Mouse (Mus musculus): ENCODE results near the gene Baiap2l1. TPM values are rescaled to one million over a fixed set of nuclear protein-coding genes. Genes with fewer than 3 reads are reported as not detected.

Baiap2l1 gene
- 12.7 and 13.6 TPM in 2 replicates for polyA plus RNA-seq (2015; fragmentation: Nextera tagmentation; extraction: Ambion mirVana)

DNA sequence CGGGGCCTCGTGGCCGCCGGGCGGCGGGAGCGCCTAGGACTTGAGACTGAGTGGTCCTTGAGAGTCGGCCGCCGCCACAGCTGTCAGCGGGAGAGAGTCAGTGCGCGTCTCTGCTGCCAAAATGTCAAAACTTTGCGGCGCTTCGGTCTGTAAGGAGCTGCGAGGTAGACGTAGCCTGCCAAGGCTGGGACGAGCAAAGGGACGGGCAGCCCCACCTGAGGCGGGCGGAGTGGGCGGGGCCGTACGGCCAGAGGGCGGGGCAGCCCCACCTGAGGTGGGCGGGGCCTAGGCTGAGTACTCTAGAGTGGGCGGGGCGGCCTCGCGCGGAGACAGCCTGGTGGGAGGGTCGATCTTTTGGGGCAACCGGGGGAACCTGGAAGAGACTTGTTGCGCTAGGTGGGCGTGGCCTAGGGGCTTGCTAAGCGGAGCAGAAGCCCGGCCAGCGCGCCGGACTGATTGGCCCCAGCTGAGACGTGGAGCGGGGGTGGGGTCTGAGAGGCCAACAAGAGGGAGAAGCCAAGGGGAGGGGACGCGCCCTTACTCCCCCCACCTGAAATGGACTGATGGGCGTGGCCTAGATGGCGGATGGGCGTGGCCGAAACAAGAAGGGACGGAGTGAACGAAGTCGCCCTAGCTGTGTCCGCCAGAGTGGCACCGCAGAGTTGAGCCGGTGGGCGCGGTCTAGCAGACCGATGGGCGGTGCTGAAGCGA, at the start of gene Baiap2l1:
Gene Baiap2l1, minus strand, starts transcription at position 232 of the 711 bp plus-strand sequence.
- WGBS = under 1% methylated on average over 59 of the region's 60 CpGs
- Histone ChIP-seq H3K9me3 (no peaks in the 10 kb centered on the region), H3K36me3 (no peaks in the 10 kb centered on the region), H3K27ac (peak within 1 kb of the TSS; percentile 82), H3K27me3 (no peaks in the 10 kb centered on the region), H3K9ac (peak within 1 kb of the TSS; percentile 45), H3K4me2 (peak within 1 kb of the TSS; percentile 93), H3K4me3 (peak within 1 kb of the TSS; percentile 67), H3K4me1 (peaks cover 13% of the 10 kb centered on the region)
- peak; percentile 94 for ATAC-seq (ENCODE audit: insufficient number of reproducible peaks, low FRiP score, low TSS enrichment, low read depth)

DNA sequence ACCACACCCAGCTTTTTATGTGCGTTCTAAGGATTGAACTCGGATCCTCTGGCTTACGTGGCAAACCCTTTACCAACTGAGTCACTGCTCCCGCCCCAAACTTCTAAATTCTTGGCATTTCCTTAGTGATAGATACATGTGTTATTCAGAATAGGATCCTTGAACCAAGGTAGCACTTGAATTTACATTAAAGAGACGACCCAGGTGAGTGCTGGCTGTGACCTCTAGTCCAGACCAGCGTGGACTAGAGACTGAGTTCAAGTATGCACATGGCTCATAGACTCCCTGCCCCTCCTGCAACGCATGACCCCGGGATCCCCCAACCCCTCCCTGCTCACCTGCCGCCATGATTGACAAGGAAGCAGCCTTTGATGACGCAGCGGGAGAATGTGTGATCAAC, 48.3 kb upstream of the Baiap2l1 start:
- H3K36me3 ChIP-seq = no peaks in the 10 kb centered on the region
- H3K4me2 ChIP-seq = no peak overlapping the region
- no peaks in the 10 kb centered on the region for H3K9me3 ChIP-seq
- no peak overlapping the region for H3K4me3 ChIP-seq
- no peak overlapping the region for H3K9ac ChIP-seq
- no peak overlapping the region for H3K27ac ChIP-seq
- ATAC-seq (ENCODE audit: insufficient number of reproducible peaks, low FRiP score, low TSS enrichment, low read depth) = no peak
- WGBS = 86% methylated on average over 11 of the region's 11 CpGs
- H3K27me3 ChIP-seq = no peaks in the 10 kb centered on the region
- no peaks in the 10 kb centered on the region; the same call in 1 of the 2 replicates for H3K4me1 ChIP-seq

DNA sequence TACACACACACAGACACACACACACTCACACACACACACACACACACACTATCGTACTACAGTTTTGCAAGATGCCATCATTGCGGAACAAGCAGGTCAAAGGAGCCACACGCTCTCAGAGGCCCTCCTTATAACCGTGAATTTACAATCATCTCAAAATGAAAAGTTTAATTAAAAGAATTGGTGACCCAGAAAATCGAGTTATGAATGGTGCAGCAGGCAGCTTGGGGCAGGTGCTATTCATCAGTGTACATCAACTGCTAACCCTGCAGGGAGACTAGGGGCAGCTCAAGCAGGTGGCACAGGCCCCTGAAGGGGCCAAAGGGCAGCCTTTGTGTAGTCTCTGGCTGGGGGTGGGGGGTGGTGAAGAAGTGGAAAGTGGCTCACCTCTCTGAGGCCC, 42.9 kb upstream of the Baiap2l1 start:
- ATAC-seq (ENCODE audit: insufficient number of reproducible peaks, low FRiP score, low TSS enrichment, low read depth) = no peak
- Histone ChIP-seq H3K4me2 (no peak overlapping the region), H3K36me3 (no peaks in the 10 kb centered on the region), H3K27me3 (no peaks in the 10 kb centered on the region), H3K4me1 (peaks cover 6% of the 10 kb centered on the region), H3K4me3 (no peak overlapping the region), H3K27ac (no peak overlapping the region), H3K9me3 (no peaks in the 10 kb centered on the region), H3K9ac (no peak overlapping the region)
- WGBS = 64% methylated on average over 5 of the region's 5 CpGs

DNA sequence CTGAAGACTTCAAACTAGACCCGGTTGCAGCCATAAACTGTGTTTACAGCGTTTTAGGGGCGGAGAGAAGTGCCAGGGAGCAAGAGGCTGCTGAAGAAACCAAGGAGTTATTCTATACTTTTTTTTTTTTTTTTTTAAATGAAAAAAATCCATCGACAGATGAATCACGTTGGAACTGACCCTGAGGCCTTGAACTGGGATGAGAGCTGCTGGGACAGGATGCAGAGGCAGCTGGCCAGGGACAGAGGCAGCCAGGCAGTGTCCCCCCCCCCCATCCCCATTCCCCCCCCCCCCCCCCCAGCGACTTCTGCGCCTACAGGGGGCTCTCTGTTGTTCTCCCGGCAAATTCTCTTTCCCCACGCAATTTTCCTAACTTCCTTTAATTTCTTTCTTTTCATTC, 39.7 kb upstream of the Baiap2l1 start:
- Histone ChIP-seq H3K4me3 (no peak overlapping the region), H3K4me2 (no peak overlapping the region), H3K27ac (no peak overlapping the region), H3K36me3 (no peaks in the 10 kb centered on the region), H3K9ac (no peak overlapping the region), H3K4me1 (peaks cover 6% of the 10 kb centered on the region), H3K9me3 (no peaks in the 10 kb centered on the region), H3K27me3 (no peaks in the 10 kb centered on the region)
- no peak for ATAC-seq (ENCODE audit: insufficient number of reproducible peaks, low FRiP score, low TSS enrichment, low read depth)
- WGBS = 3% methylated on average over 5 of the region's 9 CpGs

DNA sequence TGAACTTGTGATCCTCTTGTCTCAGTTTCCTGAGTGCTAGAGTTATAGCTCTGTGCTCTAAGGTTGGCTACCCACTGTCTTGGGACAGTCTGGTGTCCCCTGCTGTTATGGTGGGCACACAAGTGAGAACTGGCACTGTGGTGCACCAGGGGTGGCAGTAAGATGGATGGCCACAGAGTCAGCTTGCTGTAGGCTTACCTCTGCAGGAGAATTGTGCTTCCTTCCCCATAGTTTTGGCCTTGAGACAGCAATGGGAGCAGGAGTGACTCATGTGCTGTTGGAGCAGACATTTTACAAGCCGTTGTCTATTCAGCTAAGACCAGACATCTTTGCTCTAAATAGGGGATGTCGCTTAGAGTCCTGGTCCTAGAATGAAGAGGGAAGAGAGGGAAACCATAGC, 36.2 kb upstream of the Baiap2l1 start:
- H3K36me3 ChIP-seq = no peaks in the 10 kb centered on the region
- H3K9me3 ChIP-seq = no peaks in the 10 kb centered on the region
- H3K27ac ChIP-seq = no peak overlapping the region
- no peak for ATAC-seq (ENCODE audit: insufficient number of reproducible peaks, low FRiP score, low TSS enrichment, low read depth)
- H3K9ac ChIP-seq = no peak overlapping the region
- H3K4me1 ChIP-seq = peaks cover 6% of the 10 kb centered on the region
- 87% methylated on average over 2 of the region's 2 CpGs for WGBS
- H3K4me2 ChIP-seq = no peak overlapping the region
- no peak overlapping the region for H3K4me3 ChIP-seq
- H3K27me3 ChIP-seq = no peaks in the 10 kb centered on the region

DNA sequence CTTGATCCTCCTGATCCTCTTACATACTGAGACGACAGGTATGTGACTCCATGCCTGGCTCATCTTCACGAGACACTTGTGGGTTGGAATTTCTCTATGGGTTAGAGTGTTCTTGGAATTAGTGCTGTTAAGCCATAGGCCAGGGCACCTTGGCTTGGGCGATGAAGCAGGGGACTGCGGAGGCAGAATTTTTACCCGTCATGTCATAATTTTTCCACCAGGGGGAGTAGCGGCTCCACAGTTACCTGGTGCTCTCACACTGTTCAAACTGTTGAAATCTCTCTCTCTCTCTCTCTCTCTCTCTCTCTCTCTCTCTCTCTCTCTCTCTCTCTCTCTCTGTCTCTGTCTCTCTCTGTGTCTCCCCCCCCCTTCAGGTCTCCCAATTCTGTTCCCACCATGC, 29.9 kb upstream of the Baiap2l1 start:
- no peak overlapping the region for H3K27ac ChIP-seq
- H3K9ac ChIP-seq = no peak overlapping the region
- no peak overlapping the region for H3K4me2 ChIP-seq
- no peaks in the 10 kb centered on the region for H3K4me1 ChIP-seq
- ATAC-seq (ENCODE audit: insufficient number of reproducible peaks, low FRiP score, low TSS enrichment, low read depth) = no peak
- H3K4me3 ChIP-seq = no peak overlapping the region
- no peaks in the 10 kb centered on the region for H3K36me3 ChIP-seq
- WGBS = 12% methylated on average over 6 of the region's 6 CpGs
- H3K9me3 ChIP-seq = no peaks in the 10 kb centered on the region
- no peaks in the 10 kb centered on the region for H3K27me3 ChIP-seq

DNA sequence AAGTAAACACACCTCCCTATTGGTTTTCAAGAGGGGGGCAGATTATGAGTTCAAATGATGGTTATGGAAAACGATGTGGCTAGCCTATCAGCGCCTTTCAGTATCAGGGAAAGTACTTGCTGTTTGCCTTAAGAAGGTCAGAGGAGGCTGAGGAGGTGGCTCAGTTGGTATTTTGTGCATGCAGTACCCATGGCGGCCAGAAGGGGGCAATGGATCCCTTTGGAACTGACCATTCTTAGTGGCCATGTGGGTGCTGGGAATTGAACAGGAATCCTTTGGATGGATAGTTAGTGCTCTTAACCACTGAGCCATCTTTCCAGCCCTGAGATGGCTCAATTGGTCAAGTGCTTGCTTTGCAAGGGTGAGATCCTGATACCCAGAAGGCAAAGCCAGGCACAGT, 26.0 kb upstream of the Baiap2l1 start:
- no peak for ATAC-seq (ENCODE audit: insufficient number of reproducible peaks, low FRiP score, low TSS enrichment, low read depth)
- H3K27me3 ChIP-seq = no peaks in the 10 kb centered on the region
- no peaks in the 10 kb centered on the region for H3K36me3 ChIP-seq
- H3K4me2 ChIP-seq = no peak overlapping the region
- no peak overlapping the region for H3K27ac ChIP-seq
- no peak overlapping the region for H3K9ac ChIP-seq
- 71% methylated on average over 3 of the region's 3 CpGs for WGBS
- no peak overlapping the region for H3K4me3 ChIP-seq
- H3K4me1 ChIP-seq = no peaks in the 10 kb centered on the region
- H3K9me3 ChIP-seq = no peaks in the 10 kb centered on the region

DNA sequence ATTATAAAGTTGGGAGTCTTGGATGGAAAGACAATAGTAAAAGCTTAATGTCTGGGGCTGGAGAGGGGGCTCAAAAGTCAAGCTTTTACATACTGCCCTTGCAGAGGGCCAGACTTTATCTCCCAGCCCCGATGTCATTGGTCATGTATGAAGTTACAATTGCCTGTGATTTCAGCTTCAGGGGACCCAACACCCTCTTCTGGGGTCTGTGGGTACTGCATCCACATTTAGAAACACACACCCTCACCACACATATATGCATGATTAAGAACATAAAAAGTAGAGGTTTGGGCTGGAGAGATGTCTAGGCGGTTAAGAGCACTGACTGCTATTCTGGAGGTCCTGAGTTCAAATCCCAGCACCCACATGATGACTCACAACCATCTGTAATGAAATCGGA, 23.9 kb upstream of the Baiap2l1 start:
- Histone ChIP-seq H3K4me3 (no peak overlapping the region), H3K27me3 (no peaks in the 10 kb centered on the region), H3K4me2 (no peak overlapping the region), H3K4me1 (no peaks in the 10 kb centered on the region), H3K9ac (no peak overlapping the region), H3K9me3 (no peaks in the 10 kb centered on the region), H3K27ac (no peak overlapping the region), H3K36me3 (no peaks in the 10 kb centered on the region)
- ATAC-seq (ENCODE audit: insufficient number of reproducible peaks, low FRiP score, low TSS enrichment, low read depth) = no peak
- WGBS = 85% methylated on average over 3 of the region's 3 CpGs

DNA sequence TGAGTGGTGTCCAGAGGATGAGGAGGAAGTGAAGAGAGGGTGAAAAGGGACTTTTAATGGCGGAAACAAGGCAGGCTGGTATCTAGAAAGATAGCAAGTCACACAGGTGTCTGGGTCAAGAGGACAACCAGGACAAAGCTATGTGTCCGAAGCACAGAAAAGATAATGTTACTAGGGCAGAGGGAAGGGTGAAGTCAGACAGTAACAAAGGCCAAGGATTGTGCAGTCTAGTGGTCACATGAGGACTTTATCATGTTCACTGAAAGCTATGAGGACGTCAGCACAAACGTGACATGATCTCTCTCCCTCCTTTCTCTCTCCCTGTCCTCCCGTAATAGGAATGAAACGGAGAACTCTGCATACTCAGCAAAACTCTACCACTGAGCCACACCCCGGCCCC, 22.8 kb upstream of the Baiap2l1 start:
- Histone ChIP-seq H3K4me2 (no peak overlapping the region), H3K4me3 (no peak overlapping the region), H3K27me3 (no peaks in the 10 kb centered on the region), H3K9ac (no peak overlapping the region), H3K9me3 (no peaks in the 10 kb centered on the region), H3K36me3 (no peaks in the 10 kb centered on the region), H3K27ac (no peak overlapping the region), H3K4me1 (no peaks in the 10 kb centered on the region)
- ATAC-seq (ENCODE audit: insufficient number of reproducible peaks, low FRiP score, low TSS enrichment, low read depth) = no peak
- WGBS = 89% methylated on average over 7 of the region's 7 CpGs

DNA sequence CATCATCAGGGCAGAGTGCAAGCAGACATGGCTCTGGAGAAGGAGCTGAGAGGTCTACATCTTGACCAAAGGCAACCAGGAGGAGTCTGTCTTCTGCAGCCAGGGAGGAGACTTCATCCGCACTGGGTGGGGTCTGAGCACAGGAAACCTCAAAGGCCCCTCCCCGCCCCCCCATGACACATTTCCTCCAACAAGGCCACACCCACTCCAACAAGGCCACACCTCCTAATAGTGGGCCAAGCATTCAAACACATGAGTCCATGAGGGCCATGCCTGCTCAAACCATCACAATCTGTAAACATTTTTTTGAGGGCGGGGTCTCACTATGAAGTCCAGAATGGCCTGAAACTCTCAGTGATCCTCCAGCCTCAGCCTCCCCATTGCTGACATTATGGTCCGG, 21.5 kb upstream of the Baiap2l1 start:
- WGBS = 86% methylated on average over 4 of the region's 4 CpGs
- H3K9ac ChIP-seq = no peak overlapping the region
- H3K4me2 ChIP-seq = no peak overlapping the region
- no peaks in the 10 kb centered on the region for H3K36me3 ChIP-seq
- H3K27ac ChIP-seq = no peak overlapping the region
- H3K4me1 ChIP-seq = no peaks in the 10 kb centered on the region
- H3K4me3 ChIP-seq = no peak overlapping the region
- no peaks in the 10 kb centered on the region for H3K27me3 ChIP-seq
- no peaks in the 10 kb centered on the region for H3K9me3 ChIP-seq
- ATAC-seq (ENCODE audit: insufficient number of reproducible peaks, low FRiP score, low TSS enrichment, low read depth) = no peak

DNA sequence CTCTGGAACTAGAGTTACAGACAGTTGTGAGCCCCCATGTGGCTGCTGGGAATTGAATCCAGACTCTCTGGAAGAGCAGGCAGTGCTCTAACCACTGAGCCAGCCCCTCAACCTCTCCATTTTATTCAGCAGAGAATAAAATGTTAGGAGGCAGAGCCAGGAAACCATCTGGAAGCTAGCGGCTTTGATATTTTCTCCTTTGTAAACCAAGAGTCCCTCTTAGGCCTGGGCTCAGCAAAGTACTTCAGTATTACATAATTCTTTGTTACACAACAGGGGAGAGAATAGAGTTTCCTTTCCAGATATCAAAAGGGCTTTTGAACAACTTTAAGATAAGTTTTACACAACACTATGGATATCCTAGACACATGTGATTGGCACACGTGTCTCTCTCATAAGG, 15.0 kb upstream of the Baiap2l1 start:
- ATAC-seq (ENCODE audit: insufficient number of reproducible peaks, low FRiP score, low TSS enrichment, low read depth) = no peak

DNA sequence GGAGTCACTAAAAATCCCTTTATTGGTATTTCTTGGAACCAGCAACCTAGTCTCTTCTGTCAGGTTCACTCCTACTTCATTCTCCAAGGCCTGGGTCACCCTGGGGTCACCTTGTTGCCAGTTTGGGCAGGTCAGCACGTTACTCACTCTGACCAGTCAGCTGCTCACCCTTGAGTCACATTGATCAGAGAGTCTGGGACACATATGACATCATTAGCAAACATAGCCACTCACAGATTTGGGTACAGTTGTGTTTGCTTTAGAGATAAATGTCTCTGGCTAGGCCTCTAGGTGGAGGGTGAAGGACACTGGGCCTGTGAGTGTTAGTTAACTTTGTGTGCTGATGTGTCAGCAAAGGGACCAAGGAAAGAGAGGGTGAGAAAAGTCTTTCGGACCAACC, 14.3 kb upstream of the Baiap2l1 start:
- WGBS = 50% methylated on average over 2 of the region's 2 CpGs
- H3K4me1 ChIP-seq = no peaks in the 10 kb centered on the region
- no peaks in the 10 kb centered on the region for H3K27me3 ChIP-seq
- H3K4me3 ChIP-seq = no peak overlapping the region
- no peak for ATAC-seq (ENCODE audit: insufficient number of reproducible peaks, low FRiP score, low TSS enrichment, low read depth)
- H3K9ac ChIP-seq = no peak overlapping the region
- no peak overlapping the region for H3K4me2 ChIP-seq
- H3K27ac ChIP-seq = no peak overlapping the region
- H3K36me3 ChIP-seq = no peaks in the 10 kb centered on the region
- no peaks in the 10 kb centered on the region for H3K9me3 ChIP-seq

More for the DNA sequence above, 15.0 kb upstream of the Baiap2l1 start:
- H3K36me3 ChIP-seq = no peaks in the 10 kb centered on the region
- H3K27me3 ChIP-seq = no peaks in the 10 kb centered on the region
- H3K9ac ChIP-seq = no peak overlapping the region
- 52% methylated on average over 2 of the region's 2 CpGs for WGBS
- no peaks in the 10 kb centered on the region for H3K9me3 ChIP-seq
- H3K4me2 ChIP-seq = no peak overlapping the region
- H3K4me1 ChIP-seq = no peaks in the 10 kb centered on the region
- H3K4me3 ChIP-seq = no peak overlapping the region
- H3K27ac ChIP-seq = no peak overlapping the region

DNA sequence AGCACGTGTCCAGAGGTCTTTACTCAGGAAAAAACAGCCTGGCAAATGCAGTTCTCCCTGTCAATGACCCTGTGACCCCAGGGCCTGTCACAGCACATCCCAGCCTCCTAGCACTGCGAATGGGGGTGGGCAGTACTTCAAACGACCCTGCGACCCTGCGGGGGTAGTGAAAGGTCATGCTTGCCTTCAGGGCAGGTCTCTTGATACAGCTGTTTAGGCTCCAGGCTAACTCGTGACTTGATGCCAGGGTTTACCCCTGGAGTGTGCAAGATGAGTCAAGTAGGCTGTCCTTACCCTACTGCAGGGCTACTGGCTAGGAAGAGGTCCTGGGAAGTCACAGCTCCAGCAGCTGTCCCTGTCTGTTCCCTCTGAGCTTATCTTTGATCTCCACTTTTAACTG, 13.1 kb upstream of the Baiap2l1 start:
- no peak overlapping the region for H3K4me3 ChIP-seq
- H3K36me3 ChIP-seq = no peaks in the 10 kb centered on the region
- H3K27ac ChIP-seq = no peak overlapping the region
- no peak for ATAC-seq (ENCODE audit: insufficient number of reproducible peaks, low FRiP score, low TSS enrichment, low read depth)
- no peaks in the 10 kb centered on the region for H3K27me3 ChIP-seq
- H3K4me1 ChIP-seq = no peaks in the 10 kb centered on the region
- H3K9ac ChIP-seq = no peak overlapping the region
- WGBS = 5% methylated on average over 6 of the region's 6 CpGs
- H3K9me3 ChIP-seq = no peaks in the 10 kb centered on the region
- H3K4me2 ChIP-seq = no peak overlapping the region
